Mouse (Mus musculus) C2C12 (cell line): ENCODE measurements at regions not wholly inside any gene's neighbourhood (a gene's known extent, or its start where the extent isn't known, plus 50 kb on each side); places are given as distances from the start of the nearest gene placed in this dataset.

Experiments
- CEBPB ChIP-seq: IDR thresholded peaks from one replicate; pipeline ENCODE4 v1.6.1; 2011; ENCODE audit warnings: low read depth, mild to moderate bottlenecking, control low read depth, moderate library complexity
- CTCF ChIP-seq: IDR thresholded peaks from one replicate; pipeline ENCODE4 v1.5.1; 2011; ENCODE audit not compliant: control insufficient read depth, insufficient read depth, insufficient read length
- MAX ChIP-seq: IDR thresholded peaks from one replicate; pipeline ENCODE4 v1.6.1; 2011; ENCODE audit warnings: mild to moderate bottlenecking, control low read depth
- MYOD1 ChIP-seq: IDR thresholded peaks from one replicate; pipeline ENCODE4 v1.6.1; 2011; ENCODE audit warnings: low read depth; ENCODE audit not compliant: control insufficient read depth, insufficient read length
- MYOG ChIP-seq: IDR thresholded peaks from one replicate; pipeline ENCODE4 v1.6.1; 2011; ENCODE audit not compliant: control insufficient read depth, insufficient read length; ENCODE audit errors: extremely low read depth
- USF1 ChIP-seq: IDR thresholded peaks from one replicate; pipeline ENCODE4 v1.6.1; 2011; ENCODE audit warnings: low read depth, mild to moderate bottlenecking, control low read depth, moderate library complexity

DNA sequence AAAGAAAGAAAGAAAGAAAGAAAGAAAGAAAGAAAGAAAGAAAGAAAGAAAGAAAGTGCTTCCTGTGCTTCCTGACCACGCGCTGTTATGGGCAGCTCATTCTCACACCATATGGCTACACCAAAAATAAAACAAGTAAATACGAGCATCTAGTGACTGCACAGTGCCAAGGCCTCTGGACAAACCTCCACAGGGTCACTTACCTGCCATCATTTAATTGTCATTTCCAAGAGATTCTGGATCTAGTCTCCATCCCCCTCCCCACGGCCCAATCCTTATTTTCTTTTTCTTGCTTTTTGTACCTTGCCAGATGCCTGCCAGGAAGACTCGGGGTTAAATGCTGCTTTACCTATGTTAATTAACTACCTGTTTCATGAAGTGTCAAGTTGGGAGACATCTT, 159.8 kb upstream of the 4933402D24Rik start:
- TF ChIP-seq CTCF (no peak), USF1 (no peak), MYOD1 (no peak), CEBPB (no peak), MYOG (no peak), MAX (no peak)
